Mouse (Mus musculus) hindbrain, embryonic 12.5 days (tissue): Measurements from ENCODE around the gene Gm5800. TPM values are rescaled to one million over a fixed set of nuclear protein-coding genes. Genes with fewer than 3 reads are reported as not detected.
"Not testable (repeated sequence)": the region's sequence is repeated elsewhere in the genome, so short reads cannot be mapped to it uniquely, and the experiment has no call there.

Source experiments
- ATAC-seq: fragments of 200-750 bp; cut with Nextera tagmentation; 2 replicates; pipeline ENCODE4 v1.8.0; 2017; ENCODE audit warnings: moderate TSS enrichment; ENCODE audit not compliant: low FRiP score
- H3K27ac ChIP-seq: fragments of 300-500 bp; sonication (generic); 2 replicates; pipeline ENCODE4 v1.5.1; 2016; ENCODE audit warnings: mild to moderate bottlenecking
- H3K27me3 ChIP-seq: fragments of 300-500 bp; sonication (generic); 2 replicates; pipeline ENCODE4 v1.6.1; 2016; ENCODE audit warnings: mild to moderate bottlenecking
- H3K36me3 ChIP-seq: fragments of 300-500 bp; sonication (generic); 2 replicates; pipeline ENCODE4 v1.6.1; 2016; ENCODE audit warnings: mild to moderate bottlenecking
- H3K4me1 ChIP-seq: fragments of 300-500 bp; sonication (generic); 2 replicates; pipeline ENCODE4 v1.6.1; 2016
- H3K4me2 ChIP-seq: fragments of 300-500 bp; sonication (generic); replicated peaks from 2 replicates; pipeline ENCODE4 v1.6.1; 2016; ENCODE audit warnings: mild to moderate bottlenecking
- H3K4me3 ChIP-seq: fragments of 300-500 bp; sonication (generic); 2 replicates; pipeline ENCODE4 v1.5.1; 2016; ENCODE audit warnings: mild to moderate bottlenecking
- H3K9ac ChIP-seq: fragments of 300-500 bp; sonication (generic); 2 replicates; pipeline ENCODE4 v1.6.1; 2016; ENCODE audit warnings: mild to moderate bottlenecking, moderate library complexity
- H3K9me3 ChIP-seq: fragments of 300-500 bp; sonication (generic); replicated peaks from 2 replicates; pipeline ENCODE4 v1.6.1; 2016; ENCODE audit warnings: mild to moderate bottlenecking
- WGBS: fragments of 180-500 bp; shearing (Covaris S2); methylation state at CpG from one replicate; pipeline ENCODE4 v1.1.7; 2016; 5-methylcytosine and 5-hydroxymethylcytosine counted together
- polyA plus RNA-seq: library from polyadenylated mRNA; unstranded; fragments of >200 nt; fragmentation: Nextera tagmentation; extraction: Ambion mirVana; gene quantifications from 2 replicates; pipeline ENCODE4 v1.2.1, GENCODE M21; 2016

The Gm5800 gene
- polyA plus RNA-seq: not detected in 2 replicates

DNA sequence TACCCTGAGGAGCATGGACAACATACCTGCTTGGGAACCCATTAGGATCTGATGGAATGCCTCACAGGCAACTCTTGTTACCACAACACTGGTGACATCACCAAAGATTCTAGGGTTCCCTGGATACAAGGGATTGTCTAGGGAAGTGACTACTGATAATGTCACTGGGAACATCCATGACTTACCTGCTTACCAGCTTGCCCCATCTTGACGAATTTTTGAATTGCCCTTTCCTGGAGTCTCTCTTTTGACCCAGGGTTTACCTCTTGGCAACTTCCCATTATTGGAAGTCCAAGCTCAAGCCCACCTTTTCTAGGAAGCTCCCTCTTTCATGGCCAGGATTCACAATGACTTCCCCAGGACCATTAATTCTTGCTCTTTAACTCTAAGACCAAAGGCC, at the start of gene Gm5800:
Gm5800 (minus strand) TSS at position 101 of the 400 bp plus-strand sequence.
- Histone ChIP-seq H3K27me3 (no peaks in the 10 kb centered on the region), H3K4me3 (no peak within 1 kb of the TSS), H3K9ac (no peak within 1 kb of the TSS), H3K4me2 (no peak within 1 kb of the TSS), H3K27ac (no peak within 1 kb of the TSS), H3K9me3 (no peaks in the 10 kb centered on the region), H3K36me3 (no peaks in the 10 kb centered on the region), H3K4me1 (no peaks in the 10 kb centered on the region)
- ATAC-seq: no peak
- WGBS: 52% methylated on average over 1 of the region's 1 CpGs

DNA sequence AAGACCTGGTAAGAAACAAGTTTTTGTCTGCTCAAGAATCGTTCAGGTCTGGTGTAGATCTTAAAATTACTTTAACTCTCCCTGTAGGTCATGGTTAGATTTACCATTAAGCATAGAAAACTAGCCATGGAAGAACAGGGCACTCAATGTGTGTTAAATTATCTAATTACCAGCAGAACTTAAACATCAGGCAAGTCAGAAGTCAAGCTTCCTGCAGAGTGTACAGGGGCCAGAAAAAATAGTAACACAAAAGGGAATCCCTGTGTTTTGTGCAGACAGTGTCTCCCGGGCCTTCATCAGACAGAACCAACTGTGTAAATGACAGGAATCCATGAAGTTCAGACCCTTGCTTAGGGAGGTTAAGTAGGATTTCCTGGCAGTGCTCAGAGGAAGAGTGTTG, 39.0 kb upstream of the Gm5800 start:
- WGBS: 61% methylated on average over 2 of the region's 2 CpGs
- H3K9ac ChIP-seq: no peak overlapping the region

DNA sequence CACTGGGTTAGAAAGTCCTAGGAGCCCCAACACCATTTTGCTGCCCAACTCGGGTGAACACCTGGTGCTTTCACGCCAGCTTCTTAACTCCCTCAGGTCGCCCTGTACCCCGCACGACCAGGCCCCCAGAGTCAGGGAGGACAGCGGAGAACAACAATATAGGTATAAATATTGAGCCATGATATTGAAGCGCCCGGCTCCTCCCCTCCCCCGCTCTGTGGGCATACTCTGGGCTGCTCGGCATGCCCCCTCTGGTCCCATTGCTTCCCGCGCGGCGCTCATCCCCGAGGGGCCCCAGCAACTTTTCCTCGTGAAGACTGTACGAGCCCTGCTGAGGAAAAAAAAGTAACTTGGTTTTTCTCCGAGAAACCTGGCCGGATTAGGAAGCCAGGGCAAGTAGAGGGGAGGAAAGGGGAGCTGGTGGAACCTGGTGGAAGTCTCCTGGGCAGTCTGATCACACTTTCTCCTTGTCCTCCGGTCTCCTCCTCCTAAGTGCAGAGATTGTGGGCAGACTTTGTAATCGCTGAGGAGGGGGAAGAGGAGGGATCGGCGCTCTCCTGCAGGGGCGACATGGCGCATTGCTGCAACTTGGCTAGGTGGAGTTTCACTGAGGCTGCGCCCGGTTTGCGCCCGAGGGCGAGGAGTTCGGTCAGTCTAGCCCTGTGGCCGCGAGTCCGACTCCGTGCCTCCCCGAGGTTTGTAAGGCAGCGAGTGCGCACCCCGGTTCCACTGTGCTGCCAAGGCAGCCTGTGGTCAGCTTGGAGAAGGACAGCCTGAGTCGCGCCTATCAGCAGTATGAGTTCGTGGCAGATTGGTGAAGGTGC, 23.6 kb upstream of the Gm5800 start:
- Histone ChIP-seq H3K36me3 (no peaks in the 10 kb centered on the region), H3K9me3 (no peaks in the 10 kb centered on the region), H3K4me1 (peaks cover 24% of the 10 kb centered on the region), H3K27ac (no peak overlapping the region), H3K9ac (peak overlapping the region; percentile 15; the same call in 1 of the 2 replicates), H3K4me2 (peak overlapping the region; percentile 63), H3K27me3 (peaks cover 51% of the 10 kb centered on the region), H3K4me3 (peak overlapping the region; percentile 35)
- no peak for ATAC-seq
- under 1% methylated on average over 41 of the region's 42 CpGs for WGBS

More for the DNA sequence above, 39.0 kb upstream of the Gm5800 start:
- Histone ChIP-seq H3K27ac (no peak overlapping the region), H3K4me1 (no peaks in the 10 kb centered on the region), H3K36me3 (no peaks in the 10 kb centered on the region), H3K4me3 (no peak overlapping the region), H3K9me3 (no peaks in the 10 kb centered on the region), H3K4me2 (no peak overlapping the region), H3K27me3 (no peaks in the 10 kb centered on the region)
- no peak for ATAC-seq

DNA sequence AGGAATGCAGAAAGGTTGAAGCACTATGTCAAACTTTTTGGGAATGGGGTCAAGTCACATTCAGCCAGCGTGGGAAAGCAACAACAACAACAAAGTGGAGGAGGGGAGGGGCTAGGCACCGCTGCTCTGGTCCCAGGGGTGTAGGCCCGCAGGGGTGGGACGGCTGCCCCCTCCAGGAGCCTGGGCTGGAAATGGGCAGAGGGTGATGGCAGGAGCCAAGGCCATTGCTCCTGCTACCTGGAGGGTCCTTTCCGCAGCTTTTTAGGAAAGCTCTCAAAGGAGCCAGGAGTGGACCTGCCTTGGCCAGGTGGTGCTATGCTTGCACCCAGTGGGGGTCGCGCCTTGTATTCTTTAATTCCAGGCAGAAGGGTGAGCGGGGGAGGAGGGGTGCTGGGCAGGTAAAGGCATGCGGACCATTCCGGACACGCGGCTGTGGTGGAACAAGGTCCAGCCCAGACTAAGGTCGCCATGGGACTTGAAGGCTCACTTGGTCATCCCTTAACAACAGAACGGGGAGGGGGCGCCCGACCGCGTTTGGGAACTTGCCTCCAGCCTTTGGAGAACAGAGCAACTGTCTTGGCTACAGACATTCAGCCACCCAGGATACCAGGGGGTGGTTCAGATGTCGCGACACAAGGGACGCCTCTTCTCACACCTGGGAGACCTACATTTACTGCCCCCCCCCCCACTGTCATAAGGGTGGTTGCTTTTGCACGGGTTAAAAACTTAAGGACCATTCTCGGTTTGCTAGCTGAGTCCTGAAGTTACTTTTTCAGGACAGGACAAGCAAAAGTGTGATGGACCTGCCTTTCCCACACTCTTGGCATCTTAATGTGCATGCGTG, 22.4 kb upstream of the Gm5800 start:
- H3K27ac ChIP-seq: no peak overlapping the region
- no peak overlapping the region for H3K9ac ChIP-seq
- H3K4me2 ChIP-seq: peak overlapping the region; percentile 63
- no peaks in the 10 kb centered on the region for H3K9me3 ChIP-seq
- peak overlapping the region; percentile 35 for H3K4me3 ChIP-seq
- H3K27me3 ChIP-seq: peaks cover 51% of the 10 kb centered on the region
- peaks cover 24% of the 10 kb centered on the region for H3K4me1 ChIP-seq
- no peaks in the 10 kb centered on the region for H3K36me3 ChIP-seq
- WGBS: 4% methylated on average over 24 of the region's 24 CpGs
- 0 out of 2 replicates have a peak, but pooled peaks have one; percentile 35 for ATAC-seq

DNA sequence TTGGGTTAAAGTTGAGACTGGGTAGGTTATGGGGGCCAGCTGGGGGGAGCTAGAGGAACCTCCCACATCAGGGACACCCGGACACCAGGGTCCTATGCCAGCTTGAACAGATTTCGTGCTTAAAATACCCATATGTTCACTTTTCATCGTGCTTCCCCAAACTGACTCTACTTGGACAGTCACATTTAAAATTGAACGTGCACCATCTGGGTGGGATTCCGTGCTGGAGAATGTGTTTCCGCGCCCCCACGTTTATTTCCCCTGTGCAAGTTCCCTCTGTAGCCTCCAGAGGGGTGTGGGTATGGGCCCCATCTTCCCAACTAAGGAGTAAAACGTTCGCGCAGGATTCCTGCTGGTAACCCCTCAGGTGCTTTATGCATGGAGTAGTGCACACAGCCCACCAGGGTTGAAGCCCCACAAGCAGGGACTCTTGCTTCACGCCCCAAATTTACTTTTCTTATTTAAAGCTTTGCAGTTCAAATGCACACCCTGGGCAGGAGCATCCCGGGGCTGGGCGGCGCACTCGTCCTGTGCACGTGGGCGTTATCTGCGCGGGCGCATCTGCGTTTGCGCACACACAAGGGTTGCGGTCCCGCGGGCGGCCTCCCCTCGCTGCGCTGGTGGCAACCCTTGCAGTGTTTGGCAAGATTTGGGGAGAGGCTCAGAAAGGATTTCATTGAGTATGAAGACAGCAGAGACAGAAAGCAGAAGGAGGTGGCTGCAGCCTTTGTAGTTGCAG, 21.6 kb upstream of the Gm5800 start:
- Histone ChIP-seq H3K27me3 (peaks cover 51% of the 10 kb centered on the region), H3K36me3 (no peaks in the 10 kb centered on the region), H3K27ac (no peak overlapping the region), H3K4me2 (peak overlapping the region; percentile 47), H3K4me1 (peaks cover 24% of the 10 kb centered on the region), H3K4me3 (peak overlapping the region; percentile 35), H3K9me3 (no peaks in the 10 kb centered on the region), H3K9ac (no peak overlapping the region)
- 3% methylated on average over 29 of the region's 29 CpGs for WGBS
- no peak for ATAC-seq

DNA sequence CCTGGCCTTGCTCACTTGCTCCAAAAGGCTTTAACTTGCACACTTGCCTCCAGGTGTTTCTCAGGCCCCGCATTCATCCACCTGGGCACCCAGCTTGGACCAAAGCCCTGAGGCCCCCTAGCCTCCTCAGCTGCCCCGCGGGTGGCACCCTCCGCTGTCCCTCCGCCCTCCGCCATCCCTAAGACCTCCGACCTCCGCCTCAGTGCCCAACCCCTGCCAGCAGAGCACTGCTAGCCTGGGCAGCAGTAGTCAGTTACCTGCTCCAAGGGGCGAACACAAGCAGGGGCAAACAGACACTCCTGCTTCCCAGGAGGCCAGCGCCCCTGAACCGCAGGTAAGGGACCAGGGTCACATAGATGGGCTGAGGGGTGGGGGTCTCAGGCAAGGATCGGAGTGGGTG, 21.0 kb upstream of the Gm5800 start:
- Histone ChIP-seq H3K27me3 (peaks cover 51% of the 10 kb centered on the region), H3K36me3 (no peaks in the 10 kb centered on the region), H3K9ac (no peak overlapping the region), H3K27ac (no peak overlapping the region), H3K9me3 (no peaks in the 10 kb centered on the region), H3K4me2 (no peak overlapping the region), H3K4me3 (no peak overlapping the region), H3K4me1 (peaks cover 24% of the 10 kb centered on the region)
- WGBS: 17% methylated on average over 12 of the region's 12 CpGs
- ATAC-seq: no peak

DNA sequence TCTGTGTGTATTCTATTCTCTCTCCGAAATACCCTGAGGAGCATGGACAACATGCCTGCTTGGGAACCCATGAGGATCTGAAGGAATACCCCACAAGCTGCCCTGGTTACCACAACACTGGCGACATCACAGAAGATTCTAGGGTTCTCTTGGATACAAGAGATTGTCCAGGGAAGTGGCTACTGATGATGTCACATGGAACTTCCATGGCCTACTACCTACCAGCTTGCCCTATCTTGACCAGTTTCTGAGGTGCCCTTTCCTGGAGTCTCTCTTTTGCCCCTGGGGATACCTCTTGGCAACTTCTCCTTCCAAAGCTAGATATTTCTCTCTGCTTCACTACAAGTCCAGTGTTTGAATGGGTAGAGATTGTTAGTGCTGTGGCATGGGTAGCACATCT, 21.6 kb downstream of the Gm5800 start, which contains the start of gene Gm17079:
Gm17079 (minus strand) TSS at position 101 of the 400 bp plus-strand sequence.
- H3K27me3 ChIP-seq, H3K9ac ChIP-seq, H3K4me1 ChIP-seq, H3K4me2 ChIP-seq, H3K27ac ChIP-seq, H3K36me3 ChIP-seq, H3K9me3 ChIP-seq, H3K4me3 ChIP-seq, ATAC-seq: not testable (repeated sequence)
- 93% methylated on average over 2 of the region's 2 CpGs for WGBS

DNA sequence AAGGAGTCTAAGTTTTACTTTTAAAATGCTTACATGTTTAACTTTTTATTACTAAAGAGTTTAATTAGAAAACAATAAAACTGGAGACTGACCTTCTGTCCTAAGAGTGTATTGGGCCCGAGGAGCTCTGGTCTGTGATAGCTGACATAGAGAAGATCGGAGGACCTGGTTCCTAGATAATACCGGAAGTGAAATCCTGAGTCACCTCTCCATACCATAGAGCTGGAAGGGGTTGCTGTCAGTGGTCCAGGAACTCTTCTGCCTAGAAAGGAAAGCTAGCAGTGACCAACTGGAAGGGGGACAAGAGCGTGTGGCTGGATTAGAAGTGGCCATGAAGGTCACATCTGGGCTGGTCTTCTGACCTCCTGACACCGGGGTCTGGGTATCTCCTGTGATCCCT, 39.7 kb downstream of the Gm5800 start:
- Histone ChIP-seq H3K36me3 (no peaks in the 10 kb centered on the region), H3K4me2 (no peak overlapping the region), H3K4me1 (no peaks in the 10 kb centered on the region), H3K27me3 (no peaks in the 10 kb centered on the region), H3K4me3 (no peak overlapping the region), H3K9ac (no peak overlapping the region), H3K27ac (no peak overlapping the region), H3K9me3 (no peaks in the 10 kb centered on the region)
- 90% methylated on average over 5 of the region's 5 CpGs for WGBS
- no peak for ATAC-seq

Other genes with a start within 250 kb of the Gm5800 start
- gene Gm5622, start 164.4 kb downstream of the Gm5800 start, polyA plus RNA-seq: not detected in 2 replicates
- not detected in 2 replicates for gene Gm17175, start 143.1 kb downstream of the Gm5800 start, polyA plus RNA-seq
- not detected in 2 replicates for gene Gm17174, start 125.0 kb downstream of the Gm5800 start, polyA plus RNA-seq
- not detected in 2 replicates for gene Gm17078, start 105.9 kb downstream of the Gm5800 start, polyA plus RNA-seq
- not detected in 2 replicates for gene Gm4181, start 81.5 kb downstream of the Gm5800 start, polyA plus RNA-seq
- not detected in 2 replicates for gene Gm17079, start 21.7 kb downstream of the Gm5800 start, polyA plus RNA-seq
- gene Ang4, start 56.4 kb upstream of the Gm5800 start, polyA plus RNA-seq: not detected in 2 replicates
- gene AY358078, start 82.9 kb upstream of the Gm5800 start, polyA plus RNA-seq: not detected in 2 replicates
- gene Ear6, start 136.5 kb upstream of the Gm5800 start, polyA plus RNA-seq: not detected in 2 replicates
- 61.8 and 62.9 TPM in 2 replicates for gene Mettl17, start 167.7 kb upstream of the Gm5800 start, polyA plus RNA-seq
- 0.89 and 1.4 TPM in 2 replicates for gene Slc39a2, start 175.7 kb upstream of the Gm5800 start, polyA plus RNA-seq
- gene Ndrg2, start 197.0 kb upstream of the Gm5800 start, polyA plus RNA-seq: 34.2 and 39.1 TPM in 2 replicates
- gene Tppp2, start 201.2 kb upstream of the Gm5800 start, polyA plus RNA-seq: not detected in 2 replicates
- gene Rnase13, start 205.6 kb upstream of the Gm5800 start, polyA plus RNA-seq: not detected in 2 replicates